Mouse (Mus musculus) embryo, embryonic 10.5 days (tissue): ENCODE measurements at regions not wholly inside any gene's neighbourhood (a gene's known extent, or its start where the extent isn't known, plus 50 kb on each side); places are given as distances from the start of the nearest gene placed in this dataset.
A peak's percentile ranks its signal among the peaks of the same experiment; 100 is the strongest.
"Not testable (repeated sequence)": the region's sequence is repeated elsewhere in the genome, so short reads cannot be mapped to it uniquely, and the experiment has no call there.

ENCODE experiments used
- DNase-seq: peaks from one replicate; pipeline ENCODE4 v3.0.0-alpha.2; 2015; ENCODE audit warnings: low spot score

DNA sequence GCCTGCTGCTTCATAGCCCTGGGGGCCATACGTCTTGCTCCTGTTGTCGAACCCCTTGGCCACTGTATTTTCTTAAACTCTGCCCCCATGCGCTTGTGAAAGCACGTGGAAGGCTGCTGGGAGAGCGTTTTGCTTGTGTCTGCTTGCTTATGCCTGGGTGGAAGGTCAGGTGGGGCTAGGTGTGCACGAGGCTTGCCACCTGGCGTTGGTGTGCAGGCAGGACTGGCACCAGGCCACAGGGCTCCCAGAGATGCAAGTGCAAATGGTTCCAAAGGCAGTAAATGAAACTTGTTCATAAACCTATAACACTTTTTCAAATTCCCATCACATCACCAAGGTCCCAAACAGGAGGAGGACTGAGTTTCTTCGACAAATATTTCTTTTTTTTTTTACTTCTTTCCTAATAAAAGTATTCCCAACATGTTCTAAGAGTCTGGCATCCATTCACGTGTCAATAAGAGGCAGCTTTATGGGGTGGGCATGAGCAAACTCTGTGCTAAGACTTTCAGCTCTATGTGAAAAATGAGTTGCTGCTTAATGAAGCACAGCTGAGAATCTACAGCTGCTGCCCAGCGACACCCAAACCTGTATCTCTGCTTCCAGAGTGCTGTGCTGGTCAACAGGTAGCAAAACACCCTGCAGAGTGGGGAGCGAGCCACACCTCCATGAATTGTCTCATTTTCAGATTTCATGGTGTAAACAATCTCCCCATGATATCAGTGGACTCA lies 116.0 kb upstream of the Gmds start:
- no peak for DNase-seq

- peak; percentile 40 for DNase-seq
These were observed 111.3 kb upstream of the Gmds start for GRCm38 (mm10) chr13:32449710-32450417.

DNA sequence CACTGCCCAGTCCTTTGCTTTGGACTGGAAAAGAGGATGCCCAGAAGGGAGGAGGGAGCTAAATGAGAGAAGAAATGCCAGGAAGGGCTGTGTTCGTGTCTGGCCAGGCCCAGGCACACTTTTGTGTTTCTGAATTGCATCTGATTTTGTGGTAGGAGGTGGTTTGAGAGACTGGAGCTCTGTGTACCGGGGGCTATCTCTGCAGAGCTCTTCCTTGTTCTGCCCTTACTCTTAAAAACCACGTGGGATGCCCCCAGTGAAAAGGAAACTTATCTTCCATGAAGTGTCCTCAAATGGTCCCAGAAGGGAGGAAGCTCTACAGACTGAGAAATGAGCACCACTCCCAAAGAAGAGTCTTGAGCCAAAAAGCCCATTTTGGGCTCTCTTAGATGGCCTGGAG lies 106.0 kb upstream of the Gmds start:
- no peak for DNase-seq

GRCm38 (mm10) chr13:32442025-32442424 lies 103.5 kb upstream of the Gmds start:
- no peak for DNase-seq

- no peak for DNase-seq
These were observed 96.6 kb upstream of the Gmds start for GRCm38 (mm10) chr13:32435136-32435535.

GRCm38 (mm10) chr13:32428482-32428881 lies 89.9 kb upstream of the Gmds start:
- peak; percentile 29 for DNase-seq

GRCm38 (mm10) chr13:32426906-32427305 lies 88.4 kb upstream of the Gmds start:
- DNase-seq = no peak

- DNase-seq = no peak
These were observed 87.7 kb upstream of the Gmds start for GRCm38 (mm10) chr13:32426199-32426598.

DNA sequence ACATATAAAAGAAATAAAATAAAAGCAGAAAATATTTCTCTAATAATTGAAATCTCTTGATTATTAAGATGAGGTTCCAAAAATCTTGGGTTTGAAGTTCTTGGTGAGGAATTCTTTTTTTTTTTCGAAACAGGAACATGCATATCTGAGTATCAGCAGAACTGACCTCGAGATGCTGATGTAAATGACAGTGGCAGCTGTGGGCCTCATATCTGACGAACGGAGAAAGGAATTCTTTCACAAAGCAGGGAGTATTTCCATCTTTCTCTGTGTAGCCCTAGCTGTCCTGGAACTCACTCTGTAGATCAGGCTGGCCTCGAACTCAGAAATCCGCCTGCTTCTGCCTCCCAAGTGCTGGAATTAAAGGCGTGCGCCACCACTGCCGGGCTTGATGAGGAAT lies 86.0 kb upstream of the Gmds start:
- not testable (repeated sequence) for DNase-seq

GRCm38 (mm10) chr13:32422485-32422884 lies 83.9 kb upstream of the Gmds start:
- no peak for DNase-seq

- DNase-seq = no peak
These were observed 80.8 kb upstream of the Gmds start for GRCm38 (mm10) chr13:32419326-32419725.

DNA sequence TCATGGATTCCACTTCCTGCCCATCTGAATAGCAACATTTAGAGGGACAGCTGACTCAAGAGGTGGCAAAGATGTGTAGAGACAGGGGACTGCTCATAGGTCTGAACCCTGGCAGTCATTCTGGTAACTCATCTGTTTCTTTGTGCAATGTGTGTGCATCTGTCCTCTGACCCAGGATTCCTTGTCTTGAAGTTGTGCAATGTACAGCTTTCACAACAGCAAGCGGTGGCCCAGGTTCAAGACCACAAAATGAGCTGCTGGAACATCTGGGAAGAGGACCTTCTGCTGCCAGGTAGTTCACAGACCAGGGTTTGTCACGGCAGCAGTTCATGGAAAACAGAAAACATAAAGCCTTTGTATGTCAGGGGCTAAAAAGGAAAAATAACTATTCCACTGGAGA lies 80.1 kb upstream of the Gmds start:
- DNase-seq = no peak

DNA sequence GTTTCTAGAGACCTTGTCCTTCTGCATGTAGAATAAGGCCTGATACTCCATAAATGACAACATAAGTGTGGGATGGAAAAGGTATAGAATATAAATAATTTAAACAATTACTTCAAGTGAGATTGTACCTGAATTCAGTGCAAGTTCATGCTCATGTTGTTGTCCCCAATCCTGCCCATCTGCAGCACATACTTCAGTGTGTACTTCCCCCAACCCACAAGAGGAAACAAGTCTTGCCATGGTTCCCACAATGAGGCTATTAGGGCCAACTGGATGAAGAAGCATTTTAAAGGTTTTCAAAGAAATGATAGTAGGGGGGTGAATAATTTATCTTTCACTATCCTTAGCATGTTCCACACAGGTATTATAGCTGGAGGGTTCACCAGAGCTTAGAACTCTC lies 79.4 kb upstream of the Gmds start:
- no peak for DNase-seq

- DNase-seq = peak; percentile 82
These were observed 72.9 kb upstream of the Gmds start for GRCm38 (mm10) chr13:32411287-32411935.

DNA sequence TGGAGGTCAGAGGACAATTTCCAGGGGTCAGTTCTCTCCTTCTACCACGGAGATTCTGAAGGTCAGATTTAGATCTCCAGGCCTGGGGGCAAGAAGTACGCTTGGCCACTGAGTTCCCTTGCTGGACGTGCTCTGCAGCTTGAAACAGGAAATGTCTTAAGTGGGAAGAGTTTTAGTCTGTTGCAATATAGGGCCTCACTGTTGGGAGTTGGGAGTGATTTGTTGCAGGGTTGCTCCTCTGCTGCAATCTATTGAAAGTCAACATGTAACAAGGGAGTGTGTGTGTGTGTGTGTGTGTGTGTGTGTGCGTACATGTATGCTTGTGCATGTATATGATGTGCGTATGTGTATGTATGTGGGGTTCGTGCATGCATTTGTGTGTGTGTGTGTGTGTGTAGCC lies 71.5 kb upstream of the Gmds start:
- DNase-seq = no peak

GRCm38 (mm10) chr13:32398616-32399015 lies 60.1 kb upstream of the Gmds start:
- no peak for DNase-seq
